ENCODE assay signal across 18 mouse cellular contexts in the genomic region with DNA sequence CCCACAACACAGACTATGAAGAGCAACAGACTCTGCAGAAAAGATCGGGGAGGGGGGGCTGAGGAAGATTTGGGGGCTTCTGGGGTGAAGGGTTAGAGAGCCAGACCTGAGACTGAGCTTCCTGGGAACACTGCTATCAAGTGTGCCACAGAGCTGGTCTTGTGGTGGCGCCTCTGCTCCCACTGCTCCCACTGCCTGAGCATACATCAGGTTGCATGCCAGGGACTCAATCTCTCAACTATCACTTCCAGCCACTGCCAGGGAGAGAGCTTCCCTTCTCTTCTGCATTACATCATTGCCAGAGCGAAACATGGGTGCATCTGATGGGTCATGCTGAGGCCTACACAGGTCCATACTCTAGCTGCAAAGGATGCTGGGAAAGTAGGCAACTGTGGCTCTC. TPM values are rescaled to one million over a fixed set of nuclear protein-coding genes. Genes with fewer than 3 reads are reported as not detected.
"Had no signal": no experiment of that assay in that cellular context is flagged by ENCODE, and none has a peak within 500 bp of the region (broad histone marks: within the 10 kb centered on the region; RNA-seq: fewer than 3 reads in every experiment).

No protein-coding gene starts in this region.

- H3K36me3 ChIP-seq: neural tube, embryonic 12.5 days; neural tube, embryonic 13.5 days; neural tube, embryonic 15.5 days; stomach, embryonic 15.5 days had no signal

- H3K9ac ChIP-seq: neural tube, embryonic 12.5 days; neural tube, embryonic 13.5 days; neural tube, embryonic 15.5 days; stomach, embryonic 15.5 days had no signal

- H3K4me2 ChIP-seq: neural tube, embryonic 12.5 days; neural tube, embryonic 13.5 days; neural tube, embryonic 15.5 days; stomach, embryonic 15.5 days had no signal

- H3K4me1 ChIP-seq: neural tube, embryonic 12.5 days had no signal

- H3K4me3 ChIP-seq: neural tube, embryonic 12.5 days; neural tube, embryonic 13.5 days; neural tube, embryonic 15.5 days; stomach, embryonic 15.5 days had no signal

- H3K9me3 ChIP-seq: neural tube, embryonic 12.5 days; neural tube, embryonic 13.5 days; neural tube, embryonic 15.5 days; stomach, embryonic 15.5 days had no signal

- DNase-seq: retina, postnatal 1 day; right cerebral cortex, adult 18-20 months; right cerebral cortex, postnatal 14 days; right cerebral cortex, postnatal 25 days; right cerebral cortex, postnatal 4 days; spleen, adult 18-20 months; thymus, adult 18-20 months; thymus, adult 2 months; thymus, postnatal 14 days; thymus, postnatal 25 days; thymus, postnatal 36 days; thymus, postnatal 4 days had no signal

- H3K27ac ChIP-seq: neural tube, embryonic 12.5 days; neural tube, embryonic 13.5 days; neural tube, embryonic 15.5 days; stomach, embryonic 15.5 days; stomach, postnatal 0 days had no signal

RNA-seq across cellular contexts. Expression of a gene that starts 2.8 kb away (rescaled TPM):
- total RNA-seq: neutrophil, adult 5-6 weeks had no signal
